Mouse (Mus musculus) thymus, postnatal 25 days (tissue): ENCODE data around the gene Sval1.

Experiments used
- DNase-seq: peaks from one replicate; pipeline ENCODE4 v3.0.0; 2022

The Sval1 gene

GRCm38 (mm10) chr6:41951330-41951729, at the start of gene Sval1:
Gene Sval1, plus strand, starts transcription at chr6:41951630.
- DNase-seq = no peak

- no peak for DNase-seq
Measured at GRCm38 (mm10) chr6:41911625-41912024, 39.8 kb upstream of the Sval1 start.

- no peak for DNase-seq
Measured at GRCm38 (mm10) chr6:41914883-41915282, 36.5 kb upstream of the Sval1 start.

GRCm38 (mm10) chr6:41967840-41968239, 16.4 kb downstream of the Sval1 start, which contains the start of gene Sval3:
Gene Sval3, plus strand, starts transcription at chr6:41968140.
- DNase-seq = no peak
